Mouse (Mus musculus) lung, embryonic 14.5 days (tissue): Measurements from ENCODE around the gene Tha1. TPM values are rescaled to one million over a fixed set of nuclear protein-coding genes. Genes with fewer than 3 reads are reported as not detected.

Experiments
- ATAC-seq: fragments of 200-750 bp; cut with Nextera tagmentation; 2 replicates; pipeline ENCODE4 v1.8.0; 2017; ENCODE audit warnings: mild to moderate bottlenecking, moderate TSS enrichment, moderate library complexity; ENCODE audit not compliant: insufficient read depth
- DNase-seq: peaks from one replicate; pipeline ENCODE4 v3.0.0-alpha.2; 2015
- H3K27ac ChIP-seq: fragments of 300-500 bp; sonication (generic); 2 replicates; pipeline ENCODE4 v1.5.1; 2014; ENCODE audit warnings: low read depth, mild to moderate bottlenecking, moderate library complexity
- H3K27me3 ChIP-seq: fragments of 300-500 bp; sonication (generic); 2 replicates; pipeline ENCODE4 v1.6.1; 2014; ENCODE audit warnings: low read length, control low read depth; ENCODE audit not compliant: insufficient read depth
- H3K36me3 ChIP-seq: fragments of 300-500 bp; sonication (generic); 2 replicates; pipeline ENCODE4 v1.6.1; 2014; ENCODE audit warnings: control low read depth; ENCODE audit not compliant: insufficient read depth
- H3K4me1 ChIP-seq: fragments of 300-500 bp; sonication (generic); 2 replicates; pipeline ENCODE4 v1.6.1; 2014; ENCODE audit warnings: antibody characterized with exemption, control low read depth; ENCODE audit not compliant: insufficient read depth
- H3K4me2 ChIP-seq: fragments of 300-500 bp; sonication (generic); 2 replicates; pipeline ENCODE4 v1.6.1; 2014; ENCODE audit warnings: mild to moderate bottlenecking
- H3K4me3 ChIP-seq: fragments of 300-500 bp; sonication (generic); 2 replicates; pipeline ENCODE4 v1.5.1; 2014; ENCODE audit warnings: low read depth, low read length
- H3K9ac ChIP-seq: fragments of 300-500 bp; sonication (generic); 2 replicates; pipeline ENCODE4 v1.6.1; 2014
- H3K9me3 ChIP-seq: fragments of 300-500 bp; sonication (generic); 2 replicates; pipeline ENCODE4 v1.6.1; 2016; ENCODE audit warnings: low read depth, low read length, control low read depth
- CTCF ChIP-seq: IDR thresholded peaks from 2 replicates; pipeline ENCODE4 v1.5.1; 2016; ENCODE audit warnings: antibody characterized with exemption, low read depth
- WGBS: fragments of 180-500 bp; shearing (Covaris S2); extraction: QIAGEN DNeasy Blood & Tissue Kit; methylation state at CpG from one replicate; pipeline ENCODE4 v1.1.7; 2014; 5-methylcytosine and 5-hydroxymethylcytosine counted together
- polyA plus RNA-seq: library from polyadenylated mRNA; unstranded; fragments of >200 nt; fragmentation: Nextera tagmentation; extraction: Ambion mirVana; gene quantifications from 2 replicates; pipeline ENCODE4 v1.2.1, GENCODE M21; 2014

Gene Tha1
- polyA plus RNA-seq, 1 experiment from 2014 or later, result 3.4 TPM

GRCm38 (mm10) chr11:117830401-117830800 is 42.9 kb downstream of the Tha1 start:
- Histone ChIP-seq H3K4me1 (peaks cover 36% of the 10 kb centered on the region), H3K9ac (no peak overlapping the region), H3K27me3 (no peaks in the 10 kb centered on the region), H3K9me3 (no peaks in the 10 kb centered on the region), H3K4me2 (no peak overlapping the region), H3K4me3 (no peak overlapping the region), H3K36me3 (no peaks in the 10 kb centered on the region), H3K27ac (peak overlapping the region; percentile 71)
- WGBS, result 52% methylated on average over 9 of the region's 9 CpGs
- no peak for TF ChIP-seq CTCF
- peak; percentile 86 for DNase-seq
- no peak for ATAC-seq

GRCm38 (mm10) chr11:117829671-117830215 is 43.5 kb downstream of the Tha1 start:
- ATAC-seq (no peak), DNase-seq (peak; percentile 76)
- H3K27me3 ChIP-seq, result no peaks in the 10 kb centered on the region
- no peak for TF ChIP-seq CTCF
- no peak overlapping the region for H3K9ac ChIP-seq
- WGBS, result 49% methylated on average over 2 of the region's 2 CpGs
- no peak overlapping the region for H3K4me2 ChIP-seq
- no peaks in the 10 kb centered on the region for H3K36me3 ChIP-seq
- H3K9me3 ChIP-seq, result no peaks in the 10 kb centered on the region
- H3K27ac ChIP-seq, result peak overlapping the region; percentile 71
- peaks cover 36% of the 10 kb centered on the region for H3K4me1 ChIP-seq
- no peak overlapping the region for H3K4me3 ChIP-seq

GRCm38 (mm10) chr11:117828888-117829604 is 44.2 kb downstream of the Tha1 start:
- DNase-seq (peak; percentile 73), ATAC-seq (no peak)
- Histone ChIP-seq H3K4me1 (peaks cover 39% of the 10 kb centered on the region), H3K4me3 (no peak overlapping the region), H3K9me3 (no peaks in the 10 kb centered on the region), H3K27me3 (no peaks in the 10 kb centered on the region), H3K9ac (no peak overlapping the region), H3K4me2 (no peak overlapping the region), H3K27ac (peak overlapping the region; percentile 71), H3K36me3 (no peaks in the 10 kb centered on the region)
- WGBS, result 31% methylated on average over 9 of the region's 9 CpGs
- no peak for TF ChIP-seq CTCF

DNA sequence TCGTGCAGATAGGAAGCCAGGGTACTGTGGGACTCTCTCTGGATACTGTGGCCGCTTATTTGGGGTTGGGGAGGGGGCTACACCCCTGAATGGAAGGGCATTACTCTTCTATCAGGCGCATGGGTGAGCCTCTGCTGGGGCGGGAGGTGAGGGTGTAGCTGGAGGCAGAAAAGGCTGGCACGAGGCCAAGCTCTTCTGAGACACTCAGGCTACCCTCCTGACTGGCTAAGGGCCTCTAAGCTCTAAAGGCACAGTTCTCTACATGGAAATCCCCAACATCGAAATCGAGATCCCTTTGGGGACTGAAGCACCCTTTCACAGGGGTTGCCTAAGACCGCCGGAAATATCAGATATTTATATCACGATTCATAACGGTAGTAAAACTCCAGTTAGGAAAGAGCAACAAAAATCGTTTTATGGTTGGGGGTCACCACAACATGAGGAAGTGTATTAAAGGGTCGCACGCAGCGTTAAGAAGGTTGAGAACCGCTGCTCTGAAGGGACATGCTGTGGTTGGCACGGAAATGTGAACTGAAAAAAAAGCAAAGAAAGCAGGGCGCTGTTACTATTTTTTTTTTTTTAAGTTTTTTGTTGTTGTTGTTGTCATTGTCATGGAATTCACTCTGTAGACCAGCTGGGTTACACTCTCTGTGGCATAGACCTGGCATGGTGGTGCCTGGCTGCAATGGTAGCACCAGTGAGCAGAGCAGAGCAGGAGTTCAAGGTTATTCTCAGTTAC is 45.0 kb downstream of the Tha1 start:
- Histone ChIP-seq H3K9me3 (no peaks in the 10 kb centered on the region), H3K4me3 (no peak overlapping the region), H3K4me2 (peak overlapping the region; percentile 13; the same call in 1 of the 2 replicates), H3K27ac (peak overlapping the region; percentile 71; the same call in 1 of the 2 replicates), H3K36me3 (peaks cover 2% of the 10 kb centered on the region), H3K9ac (no peak overlapping the region), H3K4me1 (peaks cover 40% of the 10 kb centered on the region), H3K27me3 (no peaks in the 10 kb centered on the region)
- TF ChIP-seq CTCF, result no peak
- WGBS, result 49% methylated on average over 18 of the region's 18 CpGs
- DNase-seq, result peak; percentile 83
- ATAC-seq, result no peak

- DNase-seq, result peak; percentile 27
- Histone ChIP-seq H3K4me2 (no peak overlapping the region), H3K4me1 (peaks cover 40% of the 10 kb centered on the region), H3K4me3 (no peak overlapping the region), H3K27me3 (no peaks in the 10 kb centered on the region), H3K9ac (no peak overlapping the region), H3K9me3 (no peaks in the 10 kb centered on the region), H3K36me3 (peaks cover 12% of the 10 kb centered on the region), H3K27ac (no peak overlapping the region)
- 36% methylated on average over 3 of the region's 3 CpGs for WGBS
- TF ChIP-seq CTCF, result no peak
- ATAC-seq, result no peak
These were observed 45.9 kb downstream of the Tha1 start for GRCm38 (mm10) chr11:117827386-117827785.

DNA sequence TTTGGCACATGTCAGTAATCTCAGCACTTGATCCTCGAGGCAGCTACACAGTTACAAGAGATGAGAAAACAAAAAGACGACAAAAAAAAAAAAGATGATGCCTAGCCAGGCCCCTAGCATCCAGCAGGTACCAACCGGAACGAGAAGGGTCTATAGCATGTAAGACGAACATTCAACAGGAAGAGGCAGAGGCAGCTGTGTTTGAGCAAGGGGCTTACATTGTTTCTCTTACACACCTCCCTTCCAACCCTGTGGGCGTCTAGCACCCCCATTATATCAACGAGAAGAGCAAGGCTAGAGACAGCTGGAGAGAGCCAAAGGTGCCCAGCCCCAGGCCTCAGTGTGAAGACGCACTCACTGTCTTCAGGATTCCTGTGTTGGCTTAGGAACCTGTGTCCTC is 46.4 kb downstream of the Tha1 start:
- 41% methylated on average over 8 of the region's 8 CpGs for WGBS
- Histone ChIP-seq H3K4me3 (no peak overlapping the region; the same call in 1 of the 2 replicates), H3K9me3 (no peaks in the 10 kb centered on the region), H3K9ac (no peak overlapping the region; the same call in 1 of the 2 replicates), H3K36me3 (peaks cover 16% of the 10 kb centered on the region), H3K4me1 (peaks cover 40% of the 10 kb centered on the region), H3K4me2 (peak overlapping the region; percentile 82), H3K27me3 (no peaks in the 10 kb centered on the region), H3K27ac (peak overlapping the region; percentile 89; the same call in 1 of the 2 replicates)
- no peak for DNase-seq
- no peak for ATAC-seq
- TF ChIP-seq CTCF, result no peak

DNA sequence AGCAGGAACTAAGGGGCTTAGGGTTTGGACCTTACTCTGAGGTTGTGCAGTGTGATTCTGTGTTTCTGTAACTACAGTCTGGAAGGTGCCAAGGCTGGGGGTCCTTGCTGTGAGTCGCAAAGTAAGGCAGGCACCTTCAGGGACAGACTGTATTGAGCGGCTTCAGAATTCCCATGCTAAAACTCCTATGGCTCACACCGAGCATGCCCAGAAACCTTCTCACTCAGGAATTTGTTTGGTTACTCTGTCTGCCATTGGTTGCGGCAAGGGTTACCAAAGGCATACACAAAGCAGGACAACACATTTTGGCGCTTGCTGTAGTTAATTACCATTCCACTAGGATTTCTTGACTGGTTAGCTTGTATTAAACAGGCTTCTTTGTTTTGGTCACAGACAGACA is 47.1 kb downstream of the Tha1 start:
- ATAC-seq, result peak; percentile 3; the same call in 1 of the 2 replicates
- Histone ChIP-seq H3K9ac (peak overlapping the region; percentile 81), H3K9me3 (no peaks in the 10 kb centered on the region), H3K4me1 (peaks cover 40% of the 10 kb centered on the region), H3K4me2 (peak overlapping the region; percentile 82), H3K27ac (peak overlapping the region; percentile 89), H3K36me3 (peaks cover 24% of the 10 kb centered on the region), H3K4me3 (peak overlapping the region; percentile 66), H3K27me3 (no peaks in the 10 kb centered on the region)
- WGBS, result 7% methylated on average over 5 of the region's 5 CpGs
- DNase-seq, result peak; percentile 63
- TF ChIP-seq CTCF, result no peak
